Mouse (Mus musculus) gastrocnemius, postnatal 36 days (tissue): Measurements from ENCODE around the gene Srgap2. TPM values are rescaled to one million over a fixed set of nuclear protein-coding genes. Genes with fewer than 3 reads are reported as not detected.
"Not testable (repeated sequence)": the region's sequence is repeated elsewhere in the genome, so short reads cannot be mapped to it uniquely, and the experiment has no call there.

ENCODE experiments used
- DNase-seq, 2 experiments: peaks; one replicate each; pipeline ENCODE4 v3.0.0; 2022
- intact Hi-C: fragments of 180-260 bp; cut with DNase I; formaldehyde crosslinking; loops from one replicate; pipeline ENCODE4 v1.15.1; 2025
- total RNA-seq, 2 experiments: library from RNA; stranded (reverse); gene quantifications; 2 replicates each; pipeline ENCODE4 v1.2.3; 2021

The Srgap2 gene
- total RNA-seq, 2 experiments from 2014 or later = 10.3 to 10.5 TPM

DNA sequence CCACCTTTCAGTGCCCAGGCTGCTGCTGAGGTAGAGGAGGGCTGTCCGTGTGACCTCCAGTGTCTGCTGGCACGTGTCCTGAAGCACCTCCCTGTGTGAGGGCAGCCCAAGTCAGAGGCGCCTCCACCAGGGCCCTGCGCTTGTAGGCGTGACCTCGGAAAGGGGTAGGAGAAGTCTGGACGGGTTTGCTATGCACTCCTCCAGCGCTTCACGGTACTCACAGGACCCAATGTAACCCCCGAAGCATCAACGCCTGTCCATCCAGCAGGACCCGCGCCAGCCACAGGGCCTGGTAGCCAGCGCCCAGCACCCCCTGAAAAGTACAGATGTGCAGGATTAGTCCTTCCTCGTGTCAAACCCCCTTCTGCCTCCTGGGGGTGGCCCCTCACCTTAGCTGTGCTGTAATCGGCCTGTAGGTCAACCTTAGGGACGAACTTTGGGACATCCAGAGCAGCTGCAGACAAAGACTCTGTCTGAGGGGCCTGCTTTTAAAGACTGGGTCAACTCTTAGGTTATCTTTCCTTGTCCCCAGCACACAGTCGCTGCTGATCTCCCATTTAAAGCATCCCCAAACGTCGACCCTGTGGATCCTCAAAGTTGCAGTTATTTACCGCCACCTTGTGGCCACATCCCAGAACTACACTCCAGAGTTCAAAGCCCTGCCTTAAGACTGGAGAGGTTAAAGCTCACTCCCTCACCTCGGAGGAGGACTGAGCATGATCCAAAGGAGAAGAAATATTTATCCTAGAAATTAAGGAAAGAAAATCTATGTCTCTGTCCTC lies 257.2 kb downstream of the Srgap2 start:
- peak; percentile 42 to 58 for DNase-seq
- intact Hi-C loops = loop anchor here (1.0 kb wide), 1 partner anchor 35 kb away; no protein-coding TSS in a partner anchor

DNA sequence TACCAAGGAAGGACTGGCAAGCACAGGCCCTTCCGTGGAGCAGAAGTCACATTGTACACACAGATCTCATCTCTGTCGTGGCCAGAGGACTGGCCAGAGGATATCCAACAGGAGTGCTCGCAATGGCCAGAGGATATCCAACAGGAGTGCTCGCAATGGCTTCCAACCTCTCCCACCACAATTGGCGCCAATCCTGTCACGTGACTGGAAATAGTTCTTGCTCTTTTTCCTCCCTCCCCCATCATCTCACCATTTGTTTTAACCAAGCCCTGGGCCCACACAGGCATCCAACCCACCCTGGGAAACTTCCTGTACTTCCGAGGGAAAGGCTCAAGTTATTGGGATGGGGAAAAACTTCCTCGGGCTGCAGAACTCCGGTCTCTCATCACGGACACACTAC lies 258.4 kb downstream of the Srgap2 start:
- intact Hi-C loops = loop anchor here (1.0 kb wide), 1 partner anchor 33 kb away; no protein-coding TSS in a partner anchor
- no peak for DNase-seq

DNA sequence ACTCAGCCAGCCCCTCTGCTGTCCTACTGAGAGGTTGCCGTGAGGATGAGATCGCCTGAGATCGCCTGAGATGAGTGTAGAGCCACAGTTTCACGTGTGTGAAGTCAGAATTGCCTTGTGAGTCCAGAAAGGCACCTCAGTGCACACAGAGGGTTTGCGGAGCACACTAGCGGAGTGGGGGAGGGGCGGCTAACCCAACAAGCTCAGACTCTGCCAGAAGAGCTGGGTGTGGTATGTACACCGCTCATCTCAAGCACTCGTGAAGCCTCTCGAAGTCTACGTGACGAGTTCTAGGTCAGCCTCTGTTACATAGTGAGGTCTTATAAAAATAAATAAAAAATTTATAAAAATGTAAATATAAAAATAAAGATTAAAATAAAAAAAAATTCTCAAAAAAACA lies 263.2 kb downstream of the Srgap2 start:
- intact Hi-C loops = no loop called here
- no peak for DNase-seq

DNA sequence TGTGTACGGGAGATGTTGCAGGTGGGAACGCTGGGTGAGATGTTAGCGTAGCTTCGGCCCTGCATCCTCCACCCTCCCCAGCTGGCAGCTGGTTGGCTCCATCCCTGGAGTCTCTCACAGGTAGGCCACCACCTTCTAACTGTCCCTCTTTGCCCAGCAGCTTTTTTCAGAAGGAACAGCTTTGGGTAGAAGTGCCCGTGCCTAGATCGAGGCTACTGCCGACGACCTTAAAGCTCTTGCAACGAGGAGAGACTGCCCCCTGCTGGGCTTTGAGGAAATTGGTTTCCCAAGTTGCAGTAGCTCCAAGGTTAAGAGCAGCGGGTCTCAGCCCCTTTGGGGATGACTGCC lies 266.9 kb downstream of the Srgap2 start:
- intact Hi-C loops = loop anchor here (2.0 kb wide), 1 partner anchor 385 kb away; no protein-coding TSS in a partner anchor
- peak; percentile 51 to 61 for DNase-seq

DNA sequence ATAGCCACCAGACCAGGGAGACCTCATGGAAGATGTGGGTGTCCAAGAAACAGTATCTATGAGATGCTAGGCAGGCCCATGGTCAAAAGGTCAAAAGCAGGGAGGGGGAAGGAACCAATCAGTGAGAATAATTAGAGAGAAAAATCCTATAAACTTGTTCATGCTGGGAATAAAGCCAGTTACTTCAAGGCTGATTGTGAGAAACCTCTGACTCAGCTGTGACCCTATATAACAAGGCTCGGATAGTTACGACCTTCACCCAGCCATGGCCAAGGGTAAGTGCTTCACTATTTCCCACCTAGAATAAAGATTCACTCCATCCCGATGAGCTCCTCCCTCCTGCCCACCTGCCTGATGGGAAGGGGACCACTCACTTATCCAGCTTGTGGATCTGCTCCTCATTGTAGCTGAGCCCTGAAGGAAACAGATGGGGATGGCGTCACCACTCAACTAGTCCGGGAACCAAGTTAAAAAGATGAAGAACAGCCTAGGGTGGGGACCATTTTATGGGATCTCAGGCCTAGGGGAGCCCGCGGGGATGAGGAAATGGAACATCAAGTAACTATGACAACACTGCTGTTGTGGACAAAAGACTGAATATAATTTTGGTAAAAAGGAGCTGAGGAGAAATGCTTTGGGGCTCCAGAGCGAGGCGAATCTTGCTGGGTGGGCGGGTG lies 267.4 kb downstream of the Srgap2 start:
- DNase-seq = no peak
- intact Hi-C loops = loop anchor here (2.0 to 5.0 kb wide), 2 partner anchors 142 to 385 kb away; no protein-coding TSS in a partner anchor

DNA sequence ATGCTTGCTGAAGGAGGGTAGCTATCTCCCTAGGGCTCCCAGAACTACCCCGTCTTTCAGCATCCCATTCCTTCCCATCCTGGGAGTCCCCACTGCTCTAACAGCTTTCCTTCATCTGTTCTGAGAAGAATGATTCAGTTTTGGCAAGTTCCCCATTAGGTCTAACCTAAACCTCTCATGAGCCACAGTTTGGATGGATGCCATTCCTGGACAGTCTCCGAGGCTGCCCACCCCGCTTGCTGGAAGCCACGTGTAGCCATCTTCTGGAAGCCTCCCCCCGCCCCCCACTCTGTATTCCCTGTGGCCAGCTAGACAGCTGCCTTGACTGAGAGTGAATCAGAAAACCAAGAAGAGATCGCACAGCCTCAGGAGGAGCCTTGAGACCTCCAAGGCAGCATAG lies 269.9 kb downstream of the Srgap2 start:
- intact Hi-C loops = loop anchor here (5.0 kb wide), 1 partner anchor 140 kb away; no protein-coding TSS in a partner anchor

DNA sequence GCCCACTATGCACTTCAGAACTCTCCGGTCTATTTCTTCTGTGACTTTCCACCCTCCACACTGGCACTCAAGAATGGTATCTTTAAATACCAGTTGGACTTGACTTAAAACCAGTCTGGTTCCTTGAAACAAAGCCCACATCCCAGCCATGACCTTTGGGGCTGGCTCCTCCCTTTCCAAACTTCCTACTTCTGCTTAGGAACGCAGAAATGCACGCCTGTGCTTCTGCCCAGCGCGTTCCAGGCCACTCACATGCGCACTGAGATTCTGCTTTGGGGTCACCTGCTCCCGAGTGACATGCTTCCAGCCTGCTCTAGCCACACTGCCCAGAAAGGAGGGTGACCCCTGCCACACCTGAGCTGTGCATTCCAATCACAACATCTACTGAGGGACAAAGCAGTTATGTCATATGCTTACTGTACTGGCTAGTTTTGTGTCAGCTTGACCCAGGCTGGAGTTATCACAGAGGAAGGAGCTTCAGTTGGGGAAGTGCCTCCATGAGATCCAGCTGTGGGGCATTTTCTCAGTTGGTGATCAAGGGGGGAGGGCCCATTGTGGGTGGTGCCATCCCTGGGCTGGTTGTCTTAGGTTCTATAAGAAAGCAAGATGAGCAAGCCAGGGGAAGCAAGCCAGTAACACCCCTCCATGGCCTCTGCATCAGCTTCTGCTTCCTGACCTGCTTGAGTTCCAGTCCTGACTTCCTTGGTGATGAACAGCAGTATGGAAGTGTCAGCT lies 274.5 kb downstream of the Srgap2 start:
- DNase-seq, intact Hi-C loops: not testable (repeated sequence)

More for the DNA sequence above, 269.9 kb downstream of the Srgap2 start:
- no peak for DNase-seq

DNA sequence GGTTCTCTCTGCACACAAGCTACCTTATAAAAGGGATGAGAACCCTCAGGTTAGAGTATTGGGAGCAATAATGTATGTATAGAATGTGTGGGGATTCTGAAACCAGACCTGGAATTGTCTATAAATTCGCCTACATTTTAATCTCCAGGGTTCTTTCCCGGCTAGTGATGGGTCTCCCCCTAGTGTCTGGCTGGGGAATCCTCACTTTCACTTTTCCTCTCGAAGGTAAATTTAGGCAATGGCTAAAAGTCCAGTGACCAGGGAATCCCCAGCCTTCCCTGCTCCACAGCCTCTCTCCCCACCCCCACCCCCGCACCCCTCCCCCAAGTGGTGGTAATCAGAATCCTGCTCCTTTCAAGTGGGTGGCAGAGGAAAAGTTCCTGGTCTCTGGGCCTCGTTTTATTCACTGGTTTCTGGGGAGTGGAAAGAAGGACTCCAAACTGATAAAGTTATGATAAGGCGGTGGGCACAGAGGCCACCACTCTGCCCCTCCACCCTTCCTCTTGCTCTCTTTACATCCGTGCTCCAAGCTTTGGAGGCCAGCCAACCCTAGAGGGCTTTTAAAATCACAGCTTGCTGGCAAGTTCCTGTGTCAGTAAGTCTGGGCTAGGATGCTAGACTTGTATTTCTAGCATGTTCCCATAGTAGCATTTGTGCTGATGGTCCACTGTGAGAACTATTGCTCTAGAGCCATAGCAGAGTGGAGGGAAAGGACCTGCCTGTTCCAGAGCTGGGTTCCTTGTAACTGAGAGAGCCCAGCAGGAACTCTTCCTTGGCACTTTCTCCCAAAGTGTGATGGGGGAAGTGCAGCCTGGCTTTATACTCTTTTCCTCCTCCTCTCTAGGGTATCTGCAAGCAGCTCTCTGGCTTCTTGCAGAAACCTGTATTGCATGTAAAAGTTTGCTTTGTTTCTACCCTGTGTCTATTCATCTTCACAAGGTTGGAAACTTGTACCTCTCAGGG lies 280.4 kb downstream of the Srgap2 start:
- intact Hi-C loops = loop anchor here (2.0 kb wide), 1 partner anchor 64 kb away; no protein-coding TSS in a partner anchor
- no peak for DNase-seq

DNA sequence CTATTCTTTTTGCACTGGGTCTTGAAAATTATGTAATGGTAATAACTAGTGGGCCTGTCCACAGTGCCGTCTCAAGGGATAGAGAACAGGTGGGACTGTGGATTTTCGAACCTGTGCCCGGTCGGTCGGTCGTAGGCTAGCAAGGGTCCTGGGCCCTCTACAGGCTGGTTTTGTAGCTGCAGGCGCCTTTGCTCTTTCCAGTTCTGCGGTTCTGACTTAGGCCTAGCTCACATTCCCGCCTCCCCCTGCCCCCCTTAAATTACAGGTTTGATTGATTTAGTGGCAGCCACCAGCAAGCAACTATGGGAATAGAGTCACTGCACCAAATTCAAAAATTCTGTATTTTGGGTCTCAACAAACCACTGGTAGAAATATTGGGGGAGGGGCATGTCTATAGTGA lies 281.2 kb downstream of the Srgap2 start:
- intact Hi-C loops = loop anchor here (2.0 kb wide), 1 partner anchor 63 kb away; no protein-coding TSS in a partner anchor
- no peak for DNase-seq

DNA sequence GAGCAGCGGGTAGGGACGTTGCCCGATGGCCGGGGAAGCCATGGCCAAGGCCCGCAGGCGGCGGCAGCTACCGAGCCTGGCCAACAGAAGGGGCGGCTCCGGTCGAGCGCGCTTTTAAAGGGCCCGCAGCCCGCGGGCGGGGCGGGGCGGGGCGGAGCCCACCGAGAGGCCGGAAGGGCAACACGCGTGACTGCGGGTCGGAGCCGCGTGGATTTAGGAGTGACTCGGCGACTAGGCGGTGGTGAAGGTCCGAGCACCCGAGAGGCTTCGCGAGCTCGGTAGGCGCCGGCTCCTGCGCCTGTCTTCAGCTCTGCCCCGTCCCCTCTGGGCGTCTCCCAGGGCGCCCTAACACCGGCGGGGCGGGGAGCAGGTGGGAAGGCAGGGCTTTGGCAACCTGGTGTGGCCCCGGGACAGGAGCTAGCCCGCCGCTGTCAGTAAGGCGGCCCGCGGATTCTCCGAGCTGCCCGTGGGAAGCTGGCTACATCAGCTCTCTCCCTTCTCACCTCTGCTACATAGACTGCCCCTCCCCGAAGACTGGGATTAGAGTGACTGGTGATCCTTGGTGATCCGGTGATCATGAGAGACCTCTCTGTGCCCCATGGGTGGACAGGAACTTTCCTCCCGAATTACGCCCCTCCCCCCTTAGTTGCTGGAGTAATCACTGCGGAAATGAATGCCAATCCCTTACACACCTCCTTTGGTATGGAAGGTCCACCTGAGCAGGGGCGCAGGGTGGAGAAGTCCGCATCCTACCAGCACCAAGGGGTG lies 281.9 kb downstream of the Srgap2 start, which contains the start of gene Rassf5:
Rassf5 (minus strand) TSS at position 170 of the 768 bp plus-strand sequence.
- DNase-seq = peak; percentile 66 to 71
- intact Hi-C loops = no loop called here

DNA sequence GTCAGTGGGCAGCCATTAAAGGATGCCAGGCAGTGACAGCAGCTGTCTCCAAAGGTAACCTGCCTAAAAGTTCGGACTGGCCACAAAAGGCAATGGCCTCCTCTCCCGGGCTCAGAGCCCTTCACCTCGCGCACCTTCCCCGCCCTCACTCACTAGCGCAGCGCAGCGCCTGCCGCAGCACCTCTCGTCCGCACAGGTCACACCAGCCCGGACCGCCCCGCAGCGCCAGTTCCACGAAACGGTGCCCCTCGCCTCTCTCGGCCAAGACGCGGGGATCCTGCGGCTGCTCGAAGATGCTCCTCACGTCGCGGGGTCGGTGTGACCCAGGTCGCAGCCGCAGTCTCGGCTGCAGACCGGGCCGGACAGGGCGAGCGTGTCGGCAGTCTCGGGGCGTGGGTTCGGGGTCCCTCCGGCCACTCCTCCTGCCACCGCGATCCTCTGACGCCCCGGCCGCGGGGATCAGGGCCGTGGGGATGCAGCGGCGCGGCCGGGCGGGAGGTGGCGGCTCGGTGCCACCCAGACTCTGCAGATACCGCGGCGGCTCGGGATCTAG lies 282.5 kb downstream of the Srgap2 start:
- intact Hi-C loops = no loop called here
- DNase-seq = no peak

DNA sequence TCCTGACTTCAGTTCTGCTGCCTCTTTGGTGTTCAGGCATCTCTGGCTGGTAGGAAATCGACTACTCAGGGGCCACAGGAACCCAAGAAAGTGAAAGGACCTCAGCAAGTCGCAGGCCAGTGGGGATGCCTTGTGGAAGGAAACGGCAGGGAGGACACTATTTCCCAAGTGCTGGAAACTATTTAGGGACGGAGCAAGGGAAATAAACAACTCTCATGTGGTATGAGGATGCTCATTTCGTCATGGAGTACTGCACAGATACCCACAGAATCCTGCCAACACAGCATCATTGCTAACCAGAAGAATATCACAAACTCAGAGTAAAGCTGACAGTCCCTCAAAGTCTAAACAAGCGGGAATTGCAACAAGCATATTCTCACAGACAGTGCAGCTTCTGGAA lies 284.2 kb downstream of the Srgap2 start:
- intact Hi-C loops = no loop called here

DNA sequence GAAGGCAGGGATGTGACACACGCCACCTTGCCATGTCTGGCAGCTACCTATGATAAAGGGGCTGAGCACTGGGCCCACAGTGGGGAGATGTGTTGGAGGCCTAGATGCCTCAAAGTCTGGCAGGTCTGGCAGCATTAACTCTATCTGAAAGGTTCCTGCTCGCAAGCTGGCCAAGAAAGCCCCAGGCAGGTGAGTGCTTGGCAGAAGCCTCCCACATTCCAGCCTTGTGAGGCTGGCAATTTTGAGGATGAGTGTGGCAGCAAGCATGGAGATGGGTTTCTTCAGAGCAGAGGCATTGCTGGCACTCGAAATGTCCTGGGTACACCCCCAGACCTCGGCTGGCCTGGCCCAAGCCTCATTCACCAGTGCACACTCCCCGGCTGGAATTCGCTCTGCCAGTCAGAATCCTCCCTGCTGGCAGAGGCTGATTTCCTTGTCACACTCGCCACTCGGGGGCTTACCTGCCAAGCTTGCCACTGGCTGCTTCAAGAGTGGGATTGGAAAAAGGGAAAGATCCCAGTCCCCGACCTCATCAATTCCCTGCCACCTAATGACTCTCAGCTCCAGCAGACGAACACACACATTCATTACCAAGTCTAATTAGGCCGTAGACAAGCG lies 287.5 kb downstream of the Srgap2 start:
- intact Hi-C loops = no loop called here
- DNase-seq = no peak

More for the DNA sequence above, 284.2 kb downstream of the Srgap2 start:
- no peak for DNase-seq

DNA sequence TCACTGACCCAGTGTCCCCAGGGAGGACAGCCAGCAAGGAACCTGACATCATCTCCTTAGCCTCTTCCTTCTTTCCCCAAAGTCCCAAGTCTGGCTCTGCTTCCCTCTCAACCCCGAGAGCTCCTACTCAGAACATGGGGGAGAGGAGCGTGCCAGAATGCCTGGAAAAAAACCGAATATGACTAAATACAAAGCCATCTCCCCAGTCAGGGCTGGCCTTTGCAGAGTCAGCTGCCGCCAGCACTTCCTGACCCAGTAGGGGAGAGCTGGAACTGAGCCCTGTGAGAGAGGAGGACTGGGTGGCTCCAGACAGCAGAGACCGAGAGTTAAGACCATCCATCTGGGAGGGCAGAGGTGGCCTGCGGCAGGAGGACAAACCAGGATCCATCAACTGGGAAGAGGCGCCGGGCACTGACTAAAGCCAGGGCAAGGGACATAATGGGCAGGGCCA lies 288.2 kb downstream of the Srgap2 start:
- intact Hi-C loops = no loop called here
- peak; percentile 34 to 76 for DNase-seq

DNA sequence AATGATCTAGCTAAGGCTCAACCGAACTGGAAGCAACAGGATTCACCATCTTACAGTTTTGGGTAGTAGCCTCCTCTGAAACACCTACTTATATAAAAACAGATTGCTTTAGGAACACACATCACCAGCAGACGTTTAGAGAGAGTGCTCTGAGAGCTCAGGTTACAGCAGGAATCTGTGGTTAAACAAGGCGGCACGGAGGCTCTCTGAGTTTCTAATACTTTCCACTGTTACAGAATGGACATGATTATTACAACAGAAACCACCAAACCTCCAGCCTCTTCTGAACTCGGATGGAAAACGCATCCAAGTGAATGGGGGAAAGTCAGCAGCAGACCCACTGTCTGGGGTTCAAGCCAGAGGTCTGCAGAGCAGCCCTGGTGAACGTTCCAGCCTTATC lies 291.1 kb downstream of the Srgap2 start:
- DNase-seq = no peak
- intact Hi-C loops = no loop called here
